In the genomic region with DNA sequence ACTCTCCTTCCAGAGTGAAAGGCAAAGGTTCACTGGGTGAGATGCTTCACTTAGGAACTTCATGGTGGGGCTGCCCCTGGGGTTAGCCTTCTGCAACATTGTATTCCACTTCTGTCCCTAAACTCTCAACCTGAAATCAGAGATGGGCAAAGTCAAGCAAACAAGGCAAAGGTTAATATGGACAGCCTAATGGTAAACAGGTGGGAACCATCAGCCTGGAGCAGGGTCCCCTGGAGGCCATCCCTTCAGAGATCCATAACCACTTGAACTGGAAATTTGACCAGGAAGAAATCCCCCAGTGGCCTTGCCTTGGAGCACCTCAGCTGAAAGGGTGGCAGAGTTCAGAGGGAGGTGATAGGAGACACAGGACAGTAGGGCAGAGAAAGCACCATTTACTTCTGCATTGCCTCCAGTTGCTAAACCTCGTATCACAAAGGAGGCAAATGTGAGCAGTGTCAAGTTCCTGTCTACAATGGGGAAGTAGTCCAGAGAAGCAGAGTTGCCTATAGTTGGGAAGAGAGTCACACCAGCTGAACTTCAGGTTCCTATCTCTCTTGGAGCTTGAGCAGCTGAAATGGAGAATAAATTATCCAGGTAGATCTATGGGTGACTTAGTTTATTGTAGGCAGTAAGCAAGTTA, we compare ENCODE assay signal across 31 mouse cellular contexts.
DNase-seq lines count a peak whose midpoint lies in the region; ATAC-seq and TF ChIP-seq lines count a peak whose summit lies in the region.
"Had no signal": no experiment of that assay in that cellular context is flagged by ENCODE, and none has a peak within 500 bp of the region (broad histone marks: within the 10 kb centered on the region; RNA-seq: fewer than 3 reads in every experiment).

No protein-coding gene starts in this region.

- no peak for TF ChIP-seq POLR2A in thymus, adult 2 months (IDR thresholded peaks at IDR 0.05; ENCODE audit: control insufficient read depth, extremely low read depth, insufficient read depth, low read length, poor library complexity)

- TF ChIP-seq CTCF in midbrain, postnatal 0 days (IDR thresholded peaks at IDR 0.05) = no peak
- TF ChIP-seq CTCF in thymus, adult 2 months (IDR thresholded peaks at IDR 0.05; ENCODE audit: borderline replicate concordance, control insufficient read depth, extremely low read depth, insufficient read depth, low read length, poor library complexity) = no peak

- no peaks in the 10 kb centered on the region for H3K9me3 ChIP-seq in midbrain, postnatal 0 days (ENCODE audit: low read length)
- H3K9me3 ChIP-seq: embryonic facial prominence, embryonic 15.5 days; hindbrain, embryonic 12.5 days; limb, embryonic 10.5 days; limb, embryonic 15.5 days; midbrain, embryonic 12.5 days; neural tube, embryonic 15.5 days had no signal

- no peaks in the 10 kb centered on the region for H3K4me1 ChIP-seq in midbrain, postnatal 0 days (ENCODE audit: insufficient read depth, low read length)
- H3K4me1 ChIP-seq in thymus, adult 2 months (replicated peaks; ENCODE audit: control insufficient read depth, insufficient read depth, low read length) = no peaks in the 10 kb centered on the region
- H3K4me1 ChIP-seq: embryonic facial prominence, embryonic 15.5 days; limb, embryonic 15.5 days had no signal

- no peak overlapping the region for H3K27ac ChIP-seq in midbrain, postnatal 0 days (ENCODE audit: low read depth, low read length)
- H3K27ac ChIP-seq in thymus, adult 2 months (ENCODE audit: control insufficient read depth, insufficient read depth, low read length) = no peak overlapping the region
- H3K27ac ChIP-seq: embryonic facial prominence, embryonic 15.5 days; hindbrain, embryonic 12.5 days; kidney, postnatal 0 days; limb, embryonic 10.5 days; limb, embryonic 15.5 days; liver, embryonic 14.5 days; midbrain, embryonic 12.5 days; neural tube, embryonic 15.5 days had no signal

- no peaks in the 10 kb centered on the region for H3K27me3 ChIP-seq in midbrain, postnatal 0 days (ENCODE audit: insufficient read depth, low read length)
- no peaks in the 10 kb centered on the region for H3K27me3 ChIP-seq in thymus, adult 2 months (ENCODE audit: control insufficient read depth, insufficient read depth, low read length)
- H3K27me3 ChIP-seq: CH12.LX; embryonic facial prominence, embryonic 15.5 days; hindbrain, embryonic 12.5 days; limb, embryonic 15.5 days; midbrain, embryonic 12.5 days; neural tube, embryonic 15.5 days had no signal

- H3K36me3 ChIP-seq in midbrain, postnatal 0 days (ENCODE audit: insufficient read depth, low read length) = no peaks in the 10 kb centered on the region
- H3K36me3 ChIP-seq in thymus, adult 2 months (ENCODE audit: control insufficient read depth, insufficient read depth, low read length) = no peaks in the 10 kb centered on the region
- H3K36me3 ChIP-seq: embryonic facial prominence, embryonic 15.5 days; hindbrain, embryonic 12.5 days; limb, embryonic 10.5 days; limb, embryonic 15.5 days; midbrain, embryonic 12.5 days; neural tube, embryonic 15.5 days had no signal

- WGBS in midbrain, postnatal 0 days = 83% methylated on average over 1 of the region's 1 CpGs
- WGBS in thymus, adult 2 months = 21% methylated on average over 1 of the region's 1 CpGs

- no peak overlapping the region for H3K4me2 ChIP-seq in midbrain, postnatal 0 days (ENCODE audit: low read depth, low read length, poor library complexity, severe bottlenecking)
- H3K4me2 ChIP-seq: embryonic facial prominence, embryonic 15.5 days; hindbrain, embryonic 12.5 days; limb, embryonic 15.5 days; lung, embryonic 14.5 days; midbrain, embryonic 12.5 days; neural tube, embryonic 15.5 days had no signal

- ATAC-seq in midbrain, postnatal 0 days (ENCODE audit: low FRiP score) = no peak
- ATAC-seq: activated CD4-positive, CD25-positive, alpha-beta regulatory T cell, adult 4 months; forebrain, embryonic 14.5 days; intestine, embryonic 16.5 days had no signal

- no peak overlapping the region for H3K9ac ChIP-seq in midbrain, postnatal 0 days (replicated peaks; ENCODE audit: low read length, poor library complexity, severe bottlenecking)
- H3K9ac ChIP-seq: embryonic facial prominence, embryonic 15.5 days; hindbrain, embryonic 12.5 days; limb, embryonic 15.5 days; liver, embryonic 14.5 days; lung, embryonic 14.5 days; midbrain, embryonic 12.5 days; neural tube, embryonic 15.5 days had no signal

- H3K4me3 ChIP-seq in midbrain, postnatal 0 days (ENCODE audit: low read depth, low read length) = no peak overlapping the region
- H3K4me3 ChIP-seq in thymus, adult 2 months (ENCODE audit: control insufficient read depth, insufficient read depth, low read length) = no peak overlapping the region
- H3K4me3 ChIP-seq: embryonic facial prominence, embryonic 15.5 days; hindbrain, embryonic 12.5 days; limb, embryonic 10.5 days; limb, embryonic 15.5 days; midbrain, embryonic 12.5 days; neural tube, embryonic 15.5 days had no signal

- DNase-seq in adrenal gland, postnatal 10 days = peak; percentile 15
- DNase-seq in adrenal gland, adult 2 months = no peak
- DNase-seq in embryo, embryonic 11 days = peak; percentile 34
- DNase-seq in forelimb bud, embryonic 11.5 days (ENCODE audit: low read depth, low spot score) = peak; percentile 4
- peak; percentile 33 for DNase-seq in mesoderm, embryonic 11.5 days (ENCODE audit: low read depth, low spot score)
- DNase-seq in midbrain, postnatal 0 days (ENCODE audit: low spot score) = no peak
- no peak for DNase-seq in thymus, postnatal 10 days (ENCODE audit: low spot score in 2 of 2)
- no peak for DNase-seq in thymus, adult 2 months
- DNase-seq: adrenal gland, adult 8-10 months; cerebellum, adult 11-12 months; cerebellum, adult 9-11 months; gastrocnemius, postnatal 10 days; heart, postnatal 14 days; kidney, adult 8-10 months; layer of hippocampus, postnatal 36 days; lung, embryonic 14.5 days; lung, postnatal 14 days; right cerebral cortex, postnatal 4 days; thymus, postnatal 14 days had no signal

Comparison
In these comparisons a context has a peak if more than half of its experiments do, and no peak if none do; other contexts are left out.
1. DNase-seq: peak in adrenal gland, postnatal 10 days (single experiment), embryo, embryonic 11 days (single experiment), forelimb bud, embryonic 11.5 days (single experiment) and mesoderm, embryonic 11.5 days (single experiment); none in adrenal gland, adult 2 months (single experiment), midbrain, postnatal 0 days (single experiment), thymus, postnatal 10 days (0 of 2) and thymus, adult 2 months (single experiment).